Mouse (Mus musculus) B cell, adult 67 days (primary cell): ENCODE measurements around the gene Lect2. TPM values are rescaled to one million over a fixed set of nuclear protein-coding genes. Genes with fewer than 3 reads are reported as not detected.

ENCODE experiments used
- total RNA-seq, 2 experiments: library from RNA; stranded (reverse); gene quantifications; 4 replicates each; pipeline ENCODE4 v1.2.4; 2023

The Lect2 gene
- total RNA-seq: not detected

GRCm38 (mm10) chr13:56548401-56548800 is at the start of gene Lect2:
Gene Lect2 (minus strand): TSS chr13:56548502.

GRCm38 (mm10) chr13:56522081-56522820 is 26.1 kb downstream of the Lect2 start, which contains the start of gene Fbxl21:
Gene Fbxl21 (plus strand): TSS chr13:56522472.

Other genes starting within 250 kb of the Lect2 start
- gene Gm3045, start 121.9 kb downstream of the Lect2 start, total RNA-seq: not detected
- gene Slc25a48, start 110.1 kb downstream of the Lect2 start, total RNA-seq: not detected
- gene Il9, start 66.3 kb downstream of the Lect2 start, total RNA-seq: not detected
- gene Fbxl21, start 26.0 kb downstream of the Lect2 start, total RNA-seq: 1 to 10 TPM in 1 of 2 experiments, under 1 TPM in 1; 0.74 to 1.8 TPM
- gene Tgfbi, start 61.0 kb upstream of the Lect2 start, total RNA-seq: 1 to 10 TPM; 2.9 TPM
- gene Smad5, start 154.5 kb upstream of the Lect2 start, total RNA-seq: 10 to 100 TPM; 34.7 to 41.8 TPM
- gene Gm45623, start 205.3 kb upstream of the Lect2 start, total RNA-seq: under 1 TPM in 1 of 2 experiments, not detected in 1; 0.49 TPM